Mouse (Mus musculus) embryo, embryonic 10 days (tissue): ENCODE results near the gene Bola3.

Experiments used
- DNase-seq: peaks from one replicate; pipeline ENCODE4 v3.0.0-alpha.2; 2015; ENCODE audit warnings: low spot score

The Bola3 gene

GRCm38 (mm10) chr6:83349274-83349958 lies 469 bp downstream of the Bola3 start:
- DNase-seq, result peak; percentile 91

GRCm38 (mm10) chr6:83350172-83350571 lies 1.2 kb downstream of the Bola3 start:
- no peak for DNase-seq

DNA sequence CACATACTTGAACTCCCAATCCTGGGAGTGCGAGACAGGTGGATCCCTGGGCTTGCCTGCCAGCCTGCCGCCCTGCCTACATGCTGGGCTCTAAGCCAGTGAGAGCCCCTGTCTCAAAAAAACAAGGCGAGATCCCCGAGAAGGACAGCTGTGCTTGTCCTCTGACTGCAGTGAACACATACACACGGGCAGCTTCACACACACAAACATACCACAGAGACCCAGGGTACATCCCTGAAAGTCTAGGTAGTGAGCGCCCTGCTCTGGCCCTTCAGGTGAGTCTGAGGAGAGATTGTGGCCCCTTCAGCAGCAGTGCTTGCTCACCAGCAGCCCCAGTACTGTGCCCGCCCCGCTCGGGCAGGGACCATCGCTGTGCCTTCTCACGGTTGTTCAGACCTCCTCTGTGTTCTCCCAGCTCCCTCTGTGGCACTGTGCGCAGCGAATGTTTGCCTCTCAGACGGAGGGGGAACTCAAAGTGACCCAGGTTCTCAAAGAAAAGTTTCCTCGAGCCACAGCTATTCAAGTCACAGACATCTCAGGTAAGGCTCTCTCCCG lies 2.0 kb downstream of the Bola3 start:
- no peak for DNase-seq

DNA sequence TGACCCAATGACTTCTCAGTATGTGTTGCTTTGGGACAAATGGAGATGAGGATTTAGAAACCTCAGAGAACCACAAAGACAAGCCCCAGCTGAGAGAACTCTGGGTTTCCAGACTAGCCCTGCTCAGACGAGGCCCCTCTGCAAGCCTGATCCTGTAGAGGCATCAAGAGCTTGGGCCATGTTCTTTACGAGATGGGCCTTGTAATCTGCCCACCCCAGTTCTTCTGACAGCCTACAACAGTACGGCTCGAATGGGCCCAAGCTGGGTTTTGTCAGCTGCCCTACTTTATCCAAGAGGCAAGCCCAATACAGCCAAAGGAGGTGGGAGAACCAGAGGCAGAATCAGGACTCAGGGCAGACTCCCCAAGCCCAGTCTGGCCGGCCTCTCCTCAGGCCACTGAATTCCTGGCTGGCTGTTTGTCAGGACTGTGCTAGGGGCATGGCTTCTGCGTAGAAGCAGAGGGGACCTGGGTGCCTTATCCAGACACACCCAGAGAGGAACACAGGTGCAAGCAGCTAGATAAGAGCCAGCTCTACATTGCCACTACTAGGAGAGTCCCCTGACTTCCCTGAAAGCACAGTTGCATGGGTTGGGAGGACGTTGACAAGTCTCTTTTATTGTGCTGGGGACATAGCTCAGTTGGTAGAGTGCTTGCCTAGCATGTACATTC lies 2.7 kb downstream of the Bola3 start:
- no peak for DNase-seq

- no peak for DNase-seq
Observed at GRCm38 (mm10) chr6:83352666-83353410, 3.9 kb downstream of the Bola3 start.

- DNase-seq, result no peak
Observed at GRCm38 (mm10) chr6:83354856-83355781, 6.2 kb downstream of the Bola3 start.

DNA sequence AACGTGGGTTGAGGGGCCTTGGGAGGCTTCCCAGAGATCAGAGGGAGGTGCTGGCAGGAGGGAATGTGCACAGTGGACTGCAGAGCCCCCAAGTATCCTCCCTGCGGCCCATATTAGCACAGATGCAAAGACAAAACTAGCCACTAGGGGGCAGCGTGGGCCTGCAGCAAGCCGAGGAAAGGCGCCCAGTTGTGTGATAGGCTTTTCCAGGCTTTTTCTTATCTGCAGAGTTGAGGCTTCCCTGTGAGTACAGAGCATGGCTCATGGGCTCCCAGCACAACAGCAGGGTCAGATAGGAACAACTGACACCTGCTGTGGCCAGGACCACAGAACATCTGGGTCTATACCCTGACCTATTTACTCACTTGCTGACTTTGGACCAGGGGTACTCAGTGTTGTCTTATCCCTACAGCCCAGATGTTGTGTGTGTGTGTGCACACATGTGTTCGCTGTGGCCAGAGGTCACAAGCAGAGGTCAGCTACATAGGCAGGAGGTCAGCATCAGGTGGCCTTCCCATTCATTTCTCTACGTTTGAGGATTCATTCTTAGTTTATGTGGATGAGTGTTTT lies 7.7 kb downstream of the Bola3 start:
- DNase-seq, result peak; percentile 88

DNA sequence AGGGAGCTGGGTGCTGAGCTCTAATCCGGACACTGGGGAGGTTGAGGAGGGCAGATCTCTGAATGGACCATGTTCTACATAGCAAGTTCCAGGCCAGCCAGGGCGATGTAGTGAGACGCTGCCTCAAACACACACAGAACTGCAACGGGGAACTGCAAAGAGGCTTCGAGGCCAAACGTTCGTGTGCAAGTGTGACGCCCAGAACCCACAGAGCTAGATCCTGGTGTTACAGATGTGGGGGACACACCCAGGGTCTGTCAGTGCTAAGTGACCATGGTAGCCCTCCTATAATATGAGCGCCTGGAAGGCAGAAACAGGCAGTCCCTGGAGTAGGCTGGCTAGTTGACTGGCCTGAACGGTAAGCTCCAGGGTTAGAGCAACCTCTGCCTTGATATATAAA lies 8.5 kb downstream of the Bola3 start:
- no peak for DNase-seq

- DNase-seq, result no peak
Observed at GRCm38 (mm10) chr6:83361523-83362248, 12.7 kb downstream of the Bola3 start.

DNA sequence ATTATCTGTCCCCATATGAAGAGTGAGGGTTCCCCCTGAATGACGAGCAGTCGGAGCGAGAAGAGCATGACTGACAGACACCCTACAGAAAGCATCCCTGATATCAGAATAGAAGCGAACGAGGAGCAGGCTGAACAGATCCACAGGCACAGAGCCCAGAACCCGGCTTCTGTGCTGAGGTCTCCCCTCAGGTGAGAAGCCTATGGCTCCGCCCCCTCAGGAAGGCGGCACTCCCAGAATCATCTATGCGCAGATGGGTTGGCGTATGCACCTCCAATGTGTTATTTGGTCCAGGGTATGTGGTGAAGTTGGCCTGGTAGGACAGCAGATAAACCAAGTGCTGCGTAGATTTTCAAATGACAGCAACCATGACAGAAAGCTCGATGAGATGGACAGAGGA lies 14.1 kb downstream of the Bola3 start:
- DNase-seq, result no peak

DNA sequence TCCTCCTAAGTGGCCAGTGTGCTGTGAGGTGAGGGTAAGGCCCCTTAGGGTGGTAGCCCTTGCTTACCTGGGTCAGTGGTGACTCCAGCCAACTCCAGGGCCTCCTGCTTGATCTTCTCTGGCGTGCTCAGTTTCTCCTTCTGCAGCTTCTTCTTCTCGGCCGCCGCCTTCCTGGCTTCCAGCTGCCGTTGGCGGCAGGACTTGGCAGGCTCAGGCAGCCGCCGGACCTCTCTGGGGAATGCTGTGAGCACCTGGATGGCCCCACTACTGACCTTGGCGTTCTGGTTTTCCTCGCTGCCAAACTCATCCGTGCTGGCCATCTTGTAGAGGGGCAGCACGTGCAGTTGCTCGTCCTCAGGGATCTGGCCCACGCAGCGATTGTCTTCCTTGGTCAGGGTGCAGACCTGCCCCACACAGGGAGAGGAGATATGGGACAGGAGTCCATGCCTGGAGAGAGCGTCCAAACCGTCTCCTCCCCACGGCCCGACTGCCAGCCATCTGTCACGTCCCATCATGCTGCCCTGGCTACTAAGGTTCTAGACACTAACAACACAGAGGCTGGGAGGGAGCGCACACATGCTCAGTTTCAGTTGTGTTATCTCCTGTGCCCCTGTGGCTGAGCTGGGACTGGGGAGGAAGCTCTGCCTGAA lies 21.5 kb downstream of the Bola3 start:
- no peak for DNase-seq

DNA sequence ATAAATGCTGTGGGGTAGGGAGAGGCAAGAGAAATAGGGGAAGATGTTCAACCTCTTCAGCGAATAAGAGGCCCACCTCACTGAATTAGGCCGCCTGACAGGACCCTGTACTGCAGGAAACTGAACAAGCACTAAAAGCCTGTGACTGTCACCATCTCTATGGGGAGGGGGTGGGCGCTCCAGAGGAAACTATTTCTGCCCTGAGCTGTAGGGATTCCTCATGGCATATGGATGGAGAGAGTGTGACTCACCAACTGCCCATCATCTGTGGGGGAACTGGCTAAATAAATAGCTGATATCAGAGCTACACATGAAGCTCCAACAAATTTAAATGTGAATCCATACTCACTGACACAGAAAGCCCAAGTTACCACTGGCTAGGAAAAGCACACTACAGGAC lies 22.4 kb downstream of the Bola3 start:
- DNase-seq, result no peak

DNA sequence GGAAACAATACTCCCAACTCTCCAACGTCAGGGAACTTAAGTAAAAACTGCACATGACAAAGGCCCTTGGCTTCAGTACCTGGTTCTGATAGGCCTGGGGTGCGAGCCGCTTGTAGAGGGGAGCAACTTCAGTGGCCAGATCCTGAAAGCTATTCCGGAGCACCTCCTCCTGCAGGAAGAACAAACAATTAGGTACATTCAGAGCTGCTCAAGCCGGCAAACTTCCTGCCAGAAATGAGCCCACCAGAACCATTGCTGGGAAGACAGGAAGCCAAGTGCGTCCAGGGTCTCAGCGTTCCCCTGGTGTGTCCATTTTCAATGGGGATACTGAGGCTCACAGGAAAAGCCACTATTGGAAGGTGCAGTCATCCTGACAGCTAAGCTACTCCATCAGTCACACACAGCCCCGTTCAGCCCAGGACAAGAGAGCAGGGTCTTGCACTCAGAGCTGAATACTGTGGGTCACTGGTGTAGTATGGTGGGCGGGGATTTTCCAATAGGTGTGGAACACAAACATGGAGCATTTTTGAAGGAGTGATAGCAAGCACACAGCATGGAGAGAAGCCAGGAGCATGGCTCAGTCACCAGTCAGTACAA lies 24.9 kb downstream of the Bola3 start:
- no peak for DNase-seq

DNA sequence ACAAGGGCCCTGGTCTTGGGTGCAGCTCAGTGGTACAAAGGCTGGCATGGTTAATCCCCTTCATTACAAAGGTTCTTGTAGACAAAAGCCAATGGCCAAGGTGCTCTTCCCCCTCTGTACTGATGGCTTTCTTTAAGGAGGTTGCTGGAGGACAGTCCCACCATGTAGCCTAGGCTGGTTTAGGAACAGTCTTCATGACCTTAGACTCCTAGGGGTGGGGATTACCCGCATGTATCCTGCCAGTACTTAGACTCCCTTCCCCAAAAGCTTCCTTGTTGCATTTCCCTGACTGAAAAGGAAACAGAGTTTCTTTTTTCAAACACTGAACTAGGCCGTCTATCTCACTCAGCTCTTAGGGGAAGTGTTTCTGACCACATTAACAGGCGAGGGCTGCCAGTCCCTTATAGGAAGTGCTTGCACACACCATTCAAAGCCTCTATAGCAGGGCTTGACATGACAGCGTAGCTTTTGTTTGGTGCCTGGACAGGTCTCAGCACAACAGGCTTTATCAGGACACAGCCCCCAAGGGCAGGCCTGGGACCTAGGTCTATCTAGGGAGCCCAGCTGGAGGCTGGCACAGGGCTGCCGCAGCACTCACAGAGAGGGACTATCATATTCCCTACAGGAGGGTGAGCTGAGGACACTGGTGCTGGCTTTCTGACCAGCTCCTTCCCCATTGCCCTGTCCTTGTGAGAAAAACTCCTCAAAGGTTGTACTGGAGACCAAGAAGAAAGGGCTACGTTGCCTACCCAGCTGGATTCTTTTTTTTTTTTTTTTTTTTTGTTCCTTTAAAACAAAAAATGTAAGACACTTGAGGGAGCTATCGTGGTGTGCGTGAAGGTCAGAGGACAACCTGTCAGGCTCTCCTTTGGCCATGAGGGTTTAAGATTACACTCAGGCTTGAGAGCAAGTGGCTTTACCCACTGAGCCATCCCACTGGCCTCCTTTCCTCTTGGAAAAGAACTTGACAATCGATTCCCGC lies 32.9 kb downstream of the Bola3 start:
- DNase-seq, result no peak

GRCm38 (mm10) chr6:83385569-83386090 lies 36.7 kb downstream of the Bola3 start:
- DNase-seq, result no peak

DNA sequence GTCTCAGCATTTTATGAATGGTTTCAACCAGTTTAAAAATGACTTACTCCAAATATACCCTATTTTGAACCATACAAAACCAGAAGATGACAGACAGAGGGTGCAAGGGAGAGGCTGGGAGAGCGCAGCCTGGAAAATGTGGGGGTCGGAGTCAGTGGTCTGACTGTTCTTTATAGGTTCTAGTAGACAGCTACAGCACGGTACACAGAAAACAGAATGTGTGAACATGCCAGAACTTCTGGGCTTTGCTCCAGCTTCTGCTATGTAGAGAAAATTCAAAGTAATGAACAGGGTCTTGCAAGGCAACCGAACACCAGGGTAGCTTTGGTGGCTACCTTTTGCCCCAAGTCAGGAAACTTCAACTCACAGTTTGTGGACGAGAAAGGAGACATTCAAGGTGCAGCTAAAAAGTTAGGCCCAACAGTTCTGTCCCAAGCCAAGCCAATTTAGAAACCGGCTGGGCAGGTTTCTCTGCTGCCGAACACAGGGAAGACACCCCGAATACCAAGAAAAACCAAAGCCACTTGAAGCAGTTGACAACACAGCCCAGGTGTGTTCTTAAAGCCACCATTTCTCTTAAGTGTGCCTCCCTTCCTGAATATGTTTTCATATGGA lies 43.3 kb downstream of the Bola3 start:
- no peak for DNase-seq

DNA sequence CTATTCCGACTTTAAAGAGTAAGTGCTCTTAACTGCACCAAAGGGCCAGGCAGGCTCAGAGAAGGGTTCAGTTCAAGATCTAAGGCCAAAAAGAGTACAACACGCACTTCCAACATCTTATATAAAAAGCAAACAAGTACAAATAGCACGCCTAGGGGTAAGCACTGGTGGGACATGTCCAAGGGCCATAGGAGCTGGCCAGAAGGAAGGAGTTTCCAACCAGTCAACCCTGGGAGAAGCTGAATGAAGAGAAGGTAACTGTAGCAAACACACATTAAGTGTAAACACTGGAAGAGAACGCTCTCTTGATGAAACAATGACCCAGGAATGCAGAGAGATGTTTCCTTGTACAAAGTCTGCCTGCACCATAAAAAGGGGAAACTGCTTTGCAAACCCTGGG lies 45.2 kb downstream of the Bola3 start:
- no peak for DNase-seq
